Mouse (Mus musculus) ES-E14 (cell line): ENCODE results near the gene Cmtr1.

ENCODE experiments used
- CHD2 ChIP-seq: IDR thresholded peaks from 2 replicates; pipeline ENCODE4 v1.6.1; 2014; ENCODE audit warnings: mild to moderate bottlenecking, low read depth, low read length, inconsistent platforms
- HCFC1 ChIP-seq: IDR thresholded peaks from 2 replicates; pipeline ENCODE4 v1.6.1; 2012; ENCODE audit warnings: low read length, inconsistent platforms, borderline replicate concordance; ENCODE audit not compliant: insufficient read depth
- ZC3H11A ChIP-seq: IDR thresholded peaks from 2 replicates; pipeline ENCODE4 v1.6.1; 2012; ENCODE audit warnings: low read depth, mild to moderate bottlenecking, inconsistent platforms, low read length, borderline replicate concordance

GRCm38 (mm10) chr17:29678526-29678925, 18.1 kb downstream of the Cmtr1 start:
- TF ChIP-seq CHD2 = no peak
- no peak for TF ChIP-seq ZC3H11A
- TF ChIP-seq HCFC1 = no peak
